Comparison of ENCODE assay signal across 24 mouse cellular contexts in genomic region chr16:87671336-87671735, GRCm38 (mm10). TPM values are rescaled to one million over a fixed set of nuclear protein-coding genes. Genes with fewer than 3 reads are reported as not detected.
DNase-seq lines count a peak whose midpoint lies in the region; ATAC-seq and TF ChIP-seq lines count a peak whose summit lies in the region.
"Had no signal": no experiment of that assay in that cellular context is flagged by ENCODE, and none has a peak within 500 bp of the region (broad histone marks: within the 10 kb centered on the region; RNA-seq: fewer than 3 reads in every experiment).

No protein-coding gene starts in this region.

- ATAC-seq in kidney, embryonic 14.5 days (ENCODE audit: low FRiP score, low TSS enrichment) = no peak
- 0 out of 2 replicates have a peak, but pooled peaks have one; percentile 47 for ATAC-seq in common myeloid progenitor, adult 5-6 weeks (replicated peaks; ENCODE audit: low read depth, poor library complexity, severe bottlenecking)
- ATAC-seq: forebrain, embryonic 15.5 days; liver, postnatal 0 days; lung, postnatal 0 days had no signal

- intact Hi-C loops in gastrocnemius, adult 2 months (cut with DNase I) = no loop called here

- no peak overlapping the region for H3K9ac ChIP-seq in kidney, embryonic 14.5 days (ENCODE audit: low read depth, low read length)
- H3K9ac ChIP-seq: embryonic facial prominence, embryonic 13.5 days; forebrain, embryonic 15.5 days; limb, embryonic 12.5 days; liver, postnatal 0 days; neural tube, embryonic 15.5 days; stomach, embryonic 15.5 days had no signal

- no peak overlapping the region for H3K4me2 ChIP-seq in kidney, embryonic 14.5 days (replicated peaks; ENCODE audit: low read depth, low read length)
- H3K4me2 ChIP-seq: embryonic facial prominence, embryonic 13.5 days; forebrain, embryonic 15.5 days; limb, embryonic 12.5 days; liver, embryonic 11.5 days; neural tube, embryonic 15.5 days; stomach, embryonic 15.5 days had no signal

- H3K9me3 ChIP-seq in kidney, embryonic 14.5 days (ENCODE audit: control insufficient read depth, low read length) = no peaks in the 10 kb centered on the region
- H3K9me3 ChIP-seq: embryonic facial prominence, embryonic 13.5 days; forebrain, embryonic 10.5 days; forebrain, embryonic 15.5 days; heart, embryonic 10.5 days; hindbrain, embryonic 10.5 days; limb, embryonic 12.5 days; neural tube, embryonic 15.5 days; stomach, embryonic 15.5 days had no signal

- peak; percentile 34 for DNase-seq in gastrocnemius, adult 2 months
- DNase-seq in gastrocnemius, adult 18-20 months (ENCODE audit: low spot score) = no peak
- peak; percentile 25 for DNase-seq in kidney, postnatal 10 days
- DNase-seq in layer of hippocampus, postnatal 36 days = no peak
- DNase-seq: cerebellum, adult 9-10 months; kidney, postnatal 14 days; layer of hippocampus, adult 9-11 months; liver, postnatal 0 days; lung, postnatal 4 days; midbrain, embryonic 14.5 days; right cerebral cortex, postnatal 25 days had no signal

- H3K4me1 ChIP-seq in kidney, embryonic 14.5 days (ENCODE audit: control insufficient read depth, insufficient read depth, low read length) = no peaks in the 10 kb centered on the region
- H3K4me1 ChIP-seq: embryonic facial prominence, embryonic 13.5 days; forebrain, embryonic 10.5 days; forebrain, embryonic 15.5 days; heart, embryonic 10.5 days; hindbrain, embryonic 10.5 days; limb, embryonic 12.5 days; neural tube, embryonic 15.5 days had no signal

- WGBS in kidney, embryonic 14.5 days = 86% methylated on average over 12 of the region's 12 CpGs

- no peak for TF ChIP-seq CTCF in gastrocnemius, adult 2 months (IDR thresholded peaks at IDR 0.05)

- H3K27ac ChIP-seq in gastrocnemius, adult 2 months = no peak overlapping the region
- H3K27ac ChIP-seq in kidney, embryonic 14.5 days (ENCODE audit: low read depth, low read length) = no peak overlapping the region
- H3K27ac ChIP-seq: embryonic facial prominence, embryonic 13.5 days; forebrain, embryonic 10.5 days; forebrain, embryonic 15.5 days; heart, embryonic 10.5 days; hindbrain, embryonic 10.5 days; left cerebral cortex, adult 2 months; limb, embryonic 12.5 days; neural tube, embryonic 15.5 days; stomach, embryonic 15.5 days had no signal

- H3K36me3 ChIP-seq in kidney, embryonic 14.5 days (ENCODE audit: control insufficient read depth, insufficient read depth, low read length) = no peaks in the 10 kb centered on the region
- H3K36me3 ChIP-seq: embryonic facial prominence, embryonic 13.5 days; forebrain, embryonic 10.5 days; forebrain, embryonic 15.5 days; heart, embryonic 10.5 days; hindbrain, embryonic 10.5 days; limb, embryonic 12.5 days; neural tube, embryonic 15.5 days; stomach, embryonic 15.5 days had no signal

- no peaks in the 10 kb centered on the region for H3K27me3 ChIP-seq in kidney, embryonic 14.5 days (ENCODE audit: control insufficient read depth, insufficient read depth, low read length)
- H3K27me3 ChIP-seq: embryonic facial prominence, embryonic 13.5 days; forebrain, embryonic 15.5 days; limb, embryonic 12.5 days; neural tube, embryonic 15.5 days; stomach, embryonic 15.5 days had no signal

- no peak overlapping the region for H3K4me3 ChIP-seq in gastrocnemius, adult 2 months
- no peak overlapping the region for H3K4me3 ChIP-seq in kidney, embryonic 14.5 days (ENCODE audit: low read length)
- H3K4me3 ChIP-seq: embryonic facial prominence, embryonic 13.5 days; forebrain, embryonic 10.5 days; forebrain, embryonic 15.5 days; heart, embryonic 10.5 days; hindbrain, embryonic 10.5 days; left cerebral cortex, adult 2 months; limb, embryonic 12.5 days; neural tube, embryonic 15.5 days; stomach, embryonic 15.5 days had no signal

RNA-seq across cellular contexts. Expression of gene Bach1, which starts 27.4 kb away (rescaled TPM):
- 10 to 100 TPM; 18.0 to 28.2 TPM for total RNA-seq in gastrocnemius, adult 2 months (2021)
- 10 to 100 TPM; 20.1 to 21.7 TPM for total RNA-seq in gastrocnemius, adult 18-20 months (2021)
- 9.8 and 19.6 TPM in 2 replicates for polyA plus RNA-seq in kidney, embryonic 14.5 days (2014; fragmentation: Nextera tagmentation; extraction: Ambion mirVana)
- total RNA-seq in common myeloid progenitor, adult 5-6 weeks (2017) = 29.2 and 33.9 TPM in 2 replicates
- 10 to 100 TPM; 11.7 to 12.7 TPM for total RNA-seq in layer of hippocampus, postnatal 36 days (2021)

Comparison
In these comparisons a context has a peak if more than half of its experiments do, and no peak if none do; other contexts are left out.
1. DNase-seq: peak in gastrocnemius, adult 2 months (single experiment) and kidney, postnatal 10 days (single experiment); none in gastrocnemius, adult 18-20 months (single experiment) and layer of hippocampus, postnatal 36 days (0 of 2).